Comparison of ENCODE assay signal across 19 mouse cellular contexts in the genomic region with DNA sequence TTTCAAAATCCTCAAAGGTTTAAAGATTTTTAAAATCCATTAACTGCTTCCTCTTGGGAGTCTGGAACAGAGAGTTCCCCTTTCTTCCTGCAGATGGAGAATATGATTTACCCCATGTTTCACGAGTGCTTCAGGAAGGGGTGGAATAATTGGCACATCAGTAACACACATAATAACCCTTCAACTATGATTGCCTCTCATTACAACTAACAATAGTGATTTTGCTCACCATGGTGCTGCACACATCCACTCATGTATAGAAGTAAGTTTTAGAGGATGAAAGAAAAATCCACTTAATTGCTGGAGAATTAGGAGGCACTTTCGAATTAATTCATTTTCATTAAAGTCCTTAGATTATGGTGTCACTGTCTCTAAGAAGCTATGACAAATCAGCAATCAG.
"Had no signal": no experiment of that assay in that cellular context is flagged by ENCODE, and none has a peak within 500 bp of the region (broad histone marks: within the 10 kb centered on the region; RNA-seq: fewer than 3 reads in every experiment).

No protein-coding gene starts in this region.

- H3K27me3 ChIP-seq: limb, embryonic 12.5 days; limb, embryonic 15.5 days; midbrain, embryonic 15.5 days; neural tube, embryonic 12.5 days; neural tube, embryonic 15.5 days; stomach, embryonic 15.5 days had no signal

- H3K4me3 ChIP-seq: limb, embryonic 12.5 days; limb, embryonic 15.5 days; midbrain, embryonic 15.5 days; neural tube, embryonic 12.5 days; neural tube, embryonic 15.5 days; stomach, embryonic 15.5 days had no signal

- H3K36me3 ChIP-seq: limb, embryonic 12.5 days; limb, embryonic 15.5 days; midbrain, embryonic 15.5 days; neural tube, embryonic 12.5 days; neural tube, embryonic 15.5 days; stomach, embryonic 15.5 days had no signal

- DNase-seq: kidney, postnatal 25 days; left cerebral cortex, postnatal 4 days; liver, postnatal 0 days; lung, embryonic 14.5 days; right cerebral cortex, adult 18-20 months; right cerebral cortex, postnatal 14 days; right cerebral cortex, postnatal 4 days; thymus, postnatal 25 days had no signal

- H3K4me2 ChIP-seq: limb, embryonic 12.5 days; limb, embryonic 15.5 days; liver, embryonic 11.5 days; lung, embryonic 14.5 days; midbrain, embryonic 15.5 days; neural tube, embryonic 12.5 days; neural tube, embryonic 15.5 days; stomach, embryonic 15.5 days had no signal

- H3K27ac ChIP-seq: kidney, postnatal 0 days; limb, embryonic 12.5 days; limb, embryonic 15.5 days; liver, embryonic 14.5 days; macrophage; midbrain, embryonic 15.5 days; neural tube, embryonic 12.5 days; neural tube, embryonic 15.5 days; stomach, embryonic 15.5 days had no signal

- ATAC-seq: liver, postnatal 0 days; lung, postnatal 0 days; midbrain, embryonic 15.5 days had no signal

- H3K9me3 ChIP-seq: limb, embryonic 12.5 days; limb, embryonic 15.5 days; midbrain, embryonic 15.5 days; neural tube, embryonic 12.5 days; neural tube, embryonic 15.5 days; stomach, embryonic 15.5 days had no signal

- H3K4me1 ChIP-seq: limb, embryonic 12.5 days; limb, embryonic 15.5 days; midbrain, embryonic 15.5 days; neural tube, embryonic 12.5 days; neural tube, embryonic 15.5 days; stomach, embryonic 15.5 days had no signal

- H3K9ac ChIP-seq: limb, embryonic 12.5 days; limb, embryonic 15.5 days; liver, embryonic 14.5 days; liver, postnatal 0 days; lung, embryonic 14.5 days; midbrain, embryonic 15.5 days; neural tube, embryonic 12.5 days; neural tube, embryonic 15.5 days; stomach, embryonic 15.5 days had no signal
